Mouse (Mus musculus): ENCODE measurements around the gene Fbf1.
"Not testable (repeated sequence)": the region's sequence is repeated elsewhere in the genome, so short reads cannot be mapped to it uniquely, and the experiment has no call there.

The Fbf1 gene

GRCm38 (mm10) chr11:116108464-116109137 is 59.4 kb downstream of the Fbf1 start:
- no peak for DNase-seq (ENCODE audit: low read depth, low spot score)

GRCm38 (mm10) chr11:116107777-116108285 is 60.1 kb downstream of the Fbf1 start:
- DNase-seq (ENCODE audit: low read depth, low spot score), result no peak

GRCm38 (mm10) chr11:116106963-116107776 is 60.8 kb downstream of the Fbf1 start:
- peak; percentile 32 for DNase-seq (ENCODE audit: low read depth, low spot score)

- DNase-seq (ENCODE audit: low read depth, low spot score), result no peak
Observed at GRCm38 (mm10) chr11:116106154-116106962, 61.6 kb downstream of the Fbf1 start.

GRCm38 (mm10) chr11:116105065-116105464 is 62.9 kb downstream of the Fbf1 start:
- DNase-seq (ENCODE audit: low read depth, low spot score), result peak; percentile 22

- DNase-seq (ENCODE audit: low read depth, low spot score), result no peak
Observed at GRCm38 (mm10) chr11:116104006-116104646, 63.8 kb downstream of the Fbf1 start.

- no peak for DNase-seq (ENCODE audit: low read depth, low spot score)
Observed at GRCm38 (mm10) chr11:116103572-116103971, 64.4 kb downstream of the Fbf1 start.

GRCm38 (mm10) chr11:116102472-116102871 is 65.5 kb downstream of the Fbf1 start:
- DNase-seq (ENCODE audit: low read depth, low spot score), result no peak

GRCm38 (mm10) chr11:116101931-116102381 is 66.0 kb downstream of the Fbf1 start:
- no peak for DNase-seq (ENCODE audit: low read depth, low spot score)

GRCm38 (mm10) chr11:116100839-116101238 is 67.1 kb downstream of the Fbf1 start:
- DNase-seq (ENCODE audit: low read depth, low spot score), result no peak

GRCm38 (mm10) chr11:116100385-116100784 is 67.6 kb downstream of the Fbf1 start:
- no peak for DNase-seq (ENCODE audit: low read depth, low spot score)

GRCm38 (mm10) chr11:116099462-116099861 is 68.5 kb downstream of the Fbf1 start:
- no peak for DNase-seq (ENCODE audit: low read depth, low spot score)

GRCm38 (mm10) chr11:116098711-116099460 is 69.1 kb downstream of the Fbf1 start:
- DNase-seq (ENCODE audit: low read depth, low spot score), result no peak

GRCm38 (mm10) chr11:116096213-116097108 is 71.5 kb downstream of the Fbf1 start:
- DNase-seq (ENCODE audit: low read depth, low spot score), result peak; percentile 56

GRCm38 (mm10) chr11:116095573-116095972 is 72.4 kb downstream of the Fbf1 start:
- DNase-seq (ENCODE audit: low read depth, low spot score), result no peak

GRCm38 (mm10) chr11:116093771-116094565 is 74.0 kb downstream of the Fbf1 start:
- no peak for DNase-seq (ENCODE audit: low read depth, low spot score)

- DNase-seq (ENCODE audit: low read depth, low spot score), result not testable (repeated sequence)
Observed at GRCm38 (mm10) chr11:116092959-116093358, 75.0 kb downstream of the Fbf1 start.

All from A20 (cell line).